Mouse (Mus musculus) embryonic facial prominence, embryonic 15.5 days (tissue): ENCODE results near the gene Nupr1l. TPM values are rescaled to one million over a fixed set of nuclear protein-coding genes. Genes with fewer than 3 reads are reported as not detected.

Experiments
- ATAC-seq: fragments of 200-750 bp; cut with Nextera tagmentation; 2 replicates; pipeline ENCODE4 v1.8.0; 2017; ENCODE audit warnings: low read depth, moderate TSS enrichment; ENCODE audit not compliant: insufficient number of reproducible peaks, low FRiP score, low TSS enrichment
- H3K27ac ChIP-seq: fragments of 300-500 bp; sonication (generic); replicated peaks from 2 replicates; pipeline ENCODE4 v1.5.1; 2015; ENCODE audit warnings: mild to moderate bottlenecking, inconsistent platforms
- H3K27me3 ChIP-seq: fragments of 300-500 bp; sonication (generic); 2 replicates; pipeline ENCODE4 v1.6.1; 2015; ENCODE audit warnings: inconsistent platforms
- H3K36me3 ChIP-seq: fragments of 300-500 bp; sonication (generic); 2 replicates; pipeline ENCODE4 v1.6.1; 2015; ENCODE audit warnings: mild to moderate bottlenecking, inconsistent platforms
- H3K4me1 ChIP-seq: fragments of 300-500 bp; sonication (generic); 2 replicates; pipeline ENCODE4 v1.6.1; 2015; ENCODE audit warnings: inconsistent platforms
- H3K4me2 ChIP-seq: fragments of 300-500 bp; sonication (generic); replicated peaks from 2 replicates; pipeline ENCODE4 v1.6.1; 2015; ENCODE audit warnings: mild to moderate bottlenecking, inconsistent platforms
- H3K4me3 ChIP-seq: fragments of 300-500 bp; sonication (generic); replicated peaks from 2 replicates; pipeline ENCODE4 v1.5.1; 2015; ENCODE audit warnings: mild to moderate bottlenecking, inconsistent platforms
- H3K9ac ChIP-seq: fragments of 300-500 bp; sonication (generic); 2 replicates; pipeline ENCODE4 v1.6.1; 2015; ENCODE audit warnings: inconsistent platforms
- H3K9me3 ChIP-seq: fragments of 300-500 bp; sonication (generic); replicated peaks from 2 replicates; pipeline ENCODE4 v1.6.1; 2016; ENCODE audit warnings: inconsistent platforms
- WGBS: fragments of 180-500 bp; shearing (Covaris S2); methylation state at CpG from one replicate; pipeline ENCODE4 v1.1.7; 2015; 5-methylcytosine and 5-hydroxymethylcytosine counted together
- polyA plus RNA-seq: library from polyadenylated mRNA; unstranded; fragments of >200 nt; fragmentation: Nextera tagmentation; extraction: Ambion mirVana; gene quantifications from 2 replicates; pipeline ENCODE4 v1.2.1, GENCODE M21; 2015

The Nupr1l gene
- polyA plus RNA-seq, 1 experiment from 2014 or later, result 3.6 TPM

DNA sequence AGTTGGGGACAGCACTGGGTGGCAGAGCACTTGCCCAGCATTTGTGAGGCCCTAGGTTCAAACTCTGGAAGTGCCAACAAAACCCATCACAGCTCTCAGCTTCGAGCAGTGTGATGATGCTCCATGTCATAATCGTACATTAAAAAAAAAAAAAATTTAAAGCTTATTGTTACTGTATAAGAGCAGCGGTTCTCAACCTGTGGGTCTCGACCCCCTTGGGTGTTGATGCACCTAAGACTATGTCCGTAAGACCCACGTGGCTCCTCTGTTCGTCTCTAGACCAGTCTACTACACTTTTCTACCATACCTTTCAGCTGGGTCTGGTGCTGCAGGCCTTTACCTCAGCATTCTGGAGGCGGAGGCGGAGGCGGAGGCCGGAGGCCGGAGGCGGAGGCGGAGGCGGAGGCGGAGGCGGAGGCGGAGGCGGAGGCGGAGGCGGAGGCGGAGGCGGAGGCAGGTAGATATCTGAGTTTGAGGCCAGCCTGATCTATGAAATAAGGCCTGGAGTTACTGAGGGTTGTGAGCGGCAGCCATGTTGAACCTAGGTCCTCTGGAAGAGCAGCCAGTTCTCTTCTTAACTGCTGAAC is 9.8 kb downstream of the Nupr1l start:
- Histone ChIP-seq H3K27ac (no peak overlapping the region), H3K36me3 (no peaks in the 10 kb centered on the region), H3K9ac (no peak overlapping the region), H3K4me3 (no peak overlapping the region), H3K27me3 (no peaks in the 10 kb centered on the region), H3K9me3 (no peaks in the 10 kb centered on the region), H3K4me1 (no peaks in the 10 kb centered on the region), H3K4me2 (no peak overlapping the region)
- ATAC-seq, result no peak
- WGBS, result 90% methylated on average over 24 of the region's 24 CpGs

GRCm38 (mm10) chr5:129918752-129919151 is 10.4 kb downstream of the Nupr1l start:
- H3K36me3 ChIP-seq, result no peaks in the 10 kb centered on the region
- no peaks in the 10 kb centered on the region for H3K4me1 ChIP-seq
- H3K27me3 ChIP-seq, result no peaks in the 10 kb centered on the region
- H3K9me3 ChIP-seq, result no peaks in the 10 kb centered on the region
- 72% methylated on average over 9 of the region's 9 CpGs for WGBS
- H3K9ac ChIP-seq, result no peak overlapping the region
- no peak for ATAC-seq
- H3K27ac ChIP-seq, result no peak overlapping the region
- no peak overlapping the region for H3K4me3 ChIP-seq
- no peak overlapping the region for H3K4me2 ChIP-seq

GRCm38 (mm10) chr5:129919320-129919719 is 11.0 kb downstream of the Nupr1l start:
- Histone ChIP-seq H3K4me1 (no peaks in the 10 kb centered on the region), H3K9me3 (no peaks in the 10 kb centered on the region), H3K27ac (no peak overlapping the region), H3K27me3 (no peaks in the 10 kb centered on the region), H3K4me2 (no peak overlapping the region), H3K36me3 (no peaks in the 10 kb centered on the region), H3K4me3 (no peak overlapping the region), H3K9ac (no peak overlapping the region)
- no peak for ATAC-seq
- 56% methylated on average over 8 of the region's 8 CpGs for WGBS

- no peak for ATAC-seq
- no peaks in the 10 kb centered on the region for H3K9me3 ChIP-seq
- H3K4me3 ChIP-seq, result no peak overlapping the region
- no peaks in the 10 kb centered on the region for H3K36me3 ChIP-seq
- no peak overlapping the region for H3K4me2 ChIP-seq
- H3K9ac ChIP-seq, result no peak overlapping the region
- WGBS, result 94% methylated on average over 4 of the region's 4 CpGs
- H3K27ac ChIP-seq, result no peak overlapping the region
- no peaks in the 10 kb centered on the region for H3K27me3 ChIP-seq
- H3K4me1 ChIP-seq, result no peaks in the 10 kb centered on the region
Measured at GRCm38 (mm10) chr5:129921972-129922371, 13.6 kb downstream of the Nupr1l start.

- no peak for ATAC-seq
- no peak overlapping the region for H3K27ac ChIP-seq
- no peaks in the 10 kb centered on the region for H3K9me3 ChIP-seq
- WGBS, result 86% methylated on average over 8 of the region's 8 CpGs
- H3K36me3 ChIP-seq, result no peaks in the 10 kb centered on the region
- H3K9ac ChIP-seq, result no peak overlapping the region
- no peaks in the 10 kb centered on the region for H3K4me1 ChIP-seq
- H3K4me2 ChIP-seq, result no peak overlapping the region
- no peak overlapping the region for H3K4me3 ChIP-seq
- H3K27me3 ChIP-seq, result no peaks in the 10 kb centered on the region
Measured at GRCm38 (mm10) chr5:129924820-129925452, 16.6 kb downstream of the Nupr1l start.

DNA sequence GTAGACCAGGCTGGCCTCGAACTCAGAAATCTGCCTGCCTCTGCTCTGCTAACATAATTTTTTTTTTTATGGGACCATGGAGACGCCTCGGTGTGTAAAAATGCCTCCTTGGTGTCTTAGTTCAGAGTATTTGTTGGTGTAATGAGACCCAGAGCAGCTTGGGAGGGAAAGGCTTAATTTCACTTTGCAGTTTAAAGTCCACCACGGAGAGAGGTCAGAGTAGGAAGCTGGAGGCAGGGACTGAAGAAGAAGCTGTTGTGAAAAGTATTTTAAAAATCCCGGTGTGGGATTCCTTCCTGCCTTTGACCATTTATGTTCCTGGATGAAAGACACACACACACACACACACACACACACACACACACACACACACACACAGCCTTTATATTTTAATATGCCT is 17.6 kb downstream of the Nupr1l start:
- H3K27ac ChIP-seq, result no peak overlapping the region
- no peak overlapping the region for H3K4me3 ChIP-seq
- H3K9me3 ChIP-seq, result no peaks in the 10 kb centered on the region
- no peak overlapping the region for H3K9ac ChIP-seq
- ATAC-seq, result no peak
- no peaks in the 10 kb centered on the region for H3K36me3 ChIP-seq
- H3K4me2 ChIP-seq, result no peak overlapping the region
- no peaks in the 10 kb centered on the region for H3K27me3 ChIP-seq
- WGBS, result 74% methylated on average over 5 of the region's 5 CpGs
- no peaks in the 10 kb centered on the region for H3K4me1 ChIP-seq

DNA sequence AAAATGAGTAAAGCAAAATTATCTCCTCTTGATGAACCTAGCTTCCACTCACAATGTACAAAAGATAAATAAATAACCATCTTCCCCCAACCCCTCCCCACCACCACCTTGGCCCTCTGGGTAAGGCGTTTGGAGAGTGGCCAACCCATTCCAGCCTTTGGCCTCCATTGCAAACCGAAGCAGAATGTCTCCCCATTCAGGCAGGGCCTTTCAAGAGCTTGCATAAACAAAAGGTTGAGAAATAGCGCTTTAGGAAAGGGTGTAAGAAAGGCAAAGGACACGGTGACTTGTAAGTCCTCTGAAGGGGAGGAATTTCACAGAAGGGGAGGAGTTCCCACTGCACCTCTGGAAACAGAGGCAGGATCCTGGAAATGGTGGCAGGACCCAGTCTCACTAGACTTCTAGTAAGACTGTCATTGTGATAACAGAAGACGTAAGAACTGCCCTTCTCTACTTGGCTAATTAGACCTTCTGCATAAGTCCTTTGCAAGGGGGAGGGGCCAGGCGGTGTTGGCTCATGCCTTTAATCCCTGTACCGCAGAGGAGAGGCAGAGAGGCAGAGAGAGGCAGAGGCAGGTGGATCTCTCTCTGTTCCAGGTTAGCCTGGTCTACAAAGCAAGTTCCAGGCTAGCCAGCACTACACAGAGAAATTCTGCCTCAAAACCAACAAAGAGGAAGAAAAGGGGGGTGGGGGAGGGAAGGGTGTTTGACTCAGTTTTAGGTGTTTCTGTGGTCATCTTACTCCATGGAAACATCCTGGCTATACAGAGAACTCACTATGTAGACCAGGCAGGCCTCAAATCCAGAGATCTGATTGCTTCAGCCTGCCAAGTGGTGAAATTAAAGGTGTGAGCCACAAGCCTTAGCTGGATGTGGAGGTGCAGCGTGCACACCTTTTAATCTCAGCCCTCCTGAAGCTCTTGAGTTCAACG is 21.9 kb downstream of the Nupr1l start:
- no peak overlapping the region for H3K27ac ChIP-seq
- ATAC-seq, result no peak
- H3K9ac ChIP-seq, result no peak overlapping the region
- WGBS, result 48% methylated on average over 9 of the region's 9 CpGs
- H3K36me3 ChIP-seq, result no peaks in the 10 kb centered on the region
- no peaks in the 10 kb centered on the region for H3K9me3 ChIP-seq
- no peaks in the 10 kb centered on the region for H3K4me1 ChIP-seq
- H3K27me3 ChIP-seq, result no peaks in the 10 kb centered on the region
- H3K4me2 ChIP-seq, result no peak overlapping the region
- no peak overlapping the region for H3K4me3 ChIP-seq

- Histone ChIP-seq H3K27ac (no peak overlapping the region), H3K36me3 (no peaks in the 10 kb centered on the region), H3K9me3 (no peaks in the 10 kb centered on the region), H3K9ac (no peak overlapping the region), H3K4me2 (no peak overlapping the region), H3K4me1 (no peaks in the 10 kb centered on the region), H3K27me3 (no peaks in the 10 kb centered on the region), H3K4me3 (no peak overlapping the region)
- 39% methylated on average over 4 of the region's 4 CpGs for WGBS
- ATAC-seq, result no peak
Measured at GRCm38 (mm10) chr5:129936941-129937340, 28.6 kb downstream of the Nupr1l start.

- 0 out of 2 replicates have a peak, but pooled peaks cover 4% of the 10 kb centered on the region for H3K4me1 ChIP-seq
- H3K9ac ChIP-seq, result no peak overlapping the region
- no peak overlapping the region for H3K4me2 ChIP-seq
- H3K27ac ChIP-seq, result no peak overlapping the region
- peaks cover 5% of the 10 kb centered on the region; the same call in 1 of the 2 replicates for H3K36me3 ChIP-seq
- no peaks in the 10 kb centered on the region for H3K27me3 ChIP-seq
- no peak for ATAC-seq
- H3K4me3 ChIP-seq, result no peak overlapping the region
- H3K9me3 ChIP-seq, result no peaks in the 10 kb centered on the region
- 66% methylated on average over 2 of the region's 2 CpGs for WGBS
Measured at GRCm38 (mm10) chr5:129940281-129940680, 31.9 kb downstream of the Nupr1l start.

DNA sequence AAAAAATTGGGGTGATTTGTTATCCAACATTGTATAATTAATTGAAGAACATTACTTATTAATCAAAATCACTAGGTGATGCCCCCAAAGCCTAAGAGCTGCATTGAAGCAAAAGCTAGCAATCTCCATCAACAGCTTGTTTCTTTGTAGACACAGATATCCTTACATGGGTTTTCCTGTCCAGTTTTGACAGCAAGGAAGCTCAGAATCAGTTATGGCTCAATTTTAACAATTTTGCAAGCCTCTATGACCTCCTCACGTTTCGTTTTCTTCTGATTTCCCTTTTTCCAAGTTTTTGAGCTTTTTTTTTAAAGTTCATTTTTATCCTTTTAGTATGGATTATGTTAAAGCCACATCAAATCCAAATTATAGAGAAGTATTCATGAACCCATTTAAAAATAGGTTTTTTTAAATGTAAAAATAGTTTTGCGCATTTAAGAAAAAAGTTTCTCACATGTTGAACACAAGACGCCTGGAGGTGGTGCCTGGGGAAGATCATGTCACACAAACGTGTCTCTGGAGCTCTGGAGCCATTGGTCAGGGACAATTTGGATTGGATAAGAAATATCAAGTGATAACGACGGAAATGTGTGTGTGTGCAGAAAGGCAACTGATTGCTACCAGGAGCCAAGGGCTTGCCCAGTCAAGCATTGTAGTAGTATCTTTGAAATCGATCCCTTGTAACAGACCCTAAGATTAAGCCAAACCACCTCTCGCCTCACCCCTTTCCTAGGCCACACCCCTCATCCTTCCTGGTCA is 32.6 kb downstream of the Nupr1l start:
- Histone ChIP-seq H3K27ac (peak overlapping the region; percentile 49), H3K9ac (no peak overlapping the region), H3K4me1 (0 out of 2 replicates have a peak, but pooled peaks cover 4% of the 10 kb centered on the region), H3K4me3 (peak overlapping the region; percentile 93), H3K4me2 (peak overlapping the region; percentile 52), H3K27me3 (no peaks in the 10 kb centered on the region), H3K36me3 (peaks cover 6% of the 10 kb centered on the region; the same call in 1 of the 2 replicates), H3K9me3 (no peaks in the 10 kb centered on the region)
- 5% methylated on average over 9 of the region's 9 CpGs for WGBS
- ATAC-seq, result no peak
